Mouse (Mus musculus) adrenal gland, adult 10 weeks (tissue): ENCODE results near the gene Olfr822. TPM values are rescaled to one million over a fixed set of nuclear protein-coding genes. Genes with fewer than 3 reads are reported as not detected.

Source experiments
- polyA plus RNA-seq: library from polyadenylated mRNA; stranded (reverse); fragments of 350-450 nt; fragmentation: Illumina TruSeq; extraction: RNeasy Lipid Tissue Mini Kit (QIAGEN cat#74804); gene quantifications from one replicate; pipeline ENCODE4 v1.2.3, GENCODE M21; 2014; ENCODE audit warnings: low read depth, low replicate concordance

The Olfr822 gene
- not detected for polyA plus RNA-seq

GRCm38 (mm10) chr10:130070910-130071309 lies at the start of gene Olfr822:
TSS of gene Olfr822 (plus strand) at chr10:130071210.

GRCm38 (mm10) chr10:130030048-130030447 lies 41.0 kb upstream of the Olfr822 start, which contains the start of gene Olfr821:
TSS of gene Olfr821 (plus strand) at chr10:130030348.

GRCm38 (mm10) chr10:130115283-130115682 lies 44.3 kb downstream of the Olfr822 start, which contains the start of gene Olfr823:
TSS of gene Olfr823 (minus strand) at chr10:130115383.

Other genes with a start within 250 kb of the Olfr822 start
- gene Olfr812, start 225.1 kb upstream of the Olfr822 start, polyA plus RNA-seq: not detected
- gene Olfr813, start 215.8 kb upstream of the Olfr822 start, polyA plus RNA-seq: not detected
- gene Olfr814, start 191.4 kb upstream of the Olfr822 start, polyA plus RNA-seq: not detected
- not detected for gene Olfr815, start 165.3 kb upstream of the Olfr822 start, polyA plus RNA-seq
- gene Olfr816, start 155.6 kb upstream of the Olfr822 start, polyA plus RNA-seq: not detected
- gene Olfr818, start 122.1 kb upstream of the Olfr822 start, polyA plus RNA-seq: not detected
- gene Olfr819, start 103.9 kb upstream of the Olfr822 start, polyA plus RNA-seq: not detected
- not detected for gene Olfr247, start 95.1 kb upstream of the Olfr822 start, polyA plus RNA-seq
- gene Gm10310, start 86.1 kb upstream of the Olfr822 start, polyA plus RNA-seq: not detected
- not detected for gene Olfr820, start 58.6 kb upstream of the Olfr822 start, polyA plus RNA-seq
- gene Olfr821, start 40.9 kb upstream of the Olfr822 start, polyA plus RNA-seq: not detected
- not detected for gene Olfr823, start 44.2 kb downstream of the Olfr822 start, polyA plus RNA-seq
- gene Olfr824, start 58.8 kb downstream of the Olfr822 start, polyA plus RNA-seq: not detected
- not detected for gene Olfr825, start 95.6 kb downstream of the Olfr822 start, polyA plus RNA-seq
- not detected for gene Olfr826, start 113.0 kb downstream of the Olfr822 start, polyA plus RNA-seq
- gene Olfr827, start 143.2 kb downstream of the Olfr822 start, polyA plus RNA-seq: not detected
- 3.9 TPM for gene Neurod4, start 209.0 kb downstream of the Olfr822 start, polyA plus RNA-seq